Mouse (Mus musculus): ENCODE measurements around the gene BC048507. TPM values are rescaled to one million over a fixed set of nuclear protein-coding genes. Genes with fewer than 3 reads are reported as not detected.
"Not testable (repeated sequence)": the region's sequence is repeated elsewhere in the genome, so short reads cannot be mapped to it uniquely, and the experiment has no call there.

Gene BC048507
- not detected for total RNA-seq (2022)

- no peak for DNase-seq (ENCODE audit: low spot score in 2 of 2)
Measured at GRCm38 (mm10) chr13:67863026-67863425, at the start of gene BC048507. Gene BC048507, plus strand, starts transcription at chr13:67863326.

- peak; percentile 48 to 62 for DNase-seq (ENCODE audit: low spot score in 2 of 2)
Measured at GRCm38 (mm10) chr13:67813710-67814660, 49.1 kb upstream of the BC048507 start, which contains the start of gene Zfp273. Gene Zfp273, plus strand, starts transcription at chr13:67813740.

DNA sequence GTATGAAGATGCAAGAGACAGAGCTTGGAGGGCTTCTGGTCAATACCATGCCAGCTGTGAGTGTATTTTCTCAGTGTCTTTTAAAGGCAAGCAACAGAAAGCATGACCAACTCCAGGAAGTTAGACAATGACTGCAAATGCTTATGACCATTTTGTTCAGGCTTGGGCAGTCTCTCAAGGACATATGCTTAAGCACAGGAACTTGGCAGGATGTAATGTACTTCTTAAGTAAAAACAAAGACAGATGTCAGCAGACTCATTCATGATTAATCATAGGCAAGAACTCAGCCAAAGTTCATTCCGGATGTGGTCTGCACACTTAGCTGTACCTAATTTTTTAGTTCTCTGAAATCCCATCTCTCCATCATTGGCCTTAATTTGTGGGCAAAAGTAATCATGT is 44.5 kb upstream of the BC048507 start:
- no peak for DNase-seq (ENCODE audit: low spot score in 2 of 2)

DNA sequence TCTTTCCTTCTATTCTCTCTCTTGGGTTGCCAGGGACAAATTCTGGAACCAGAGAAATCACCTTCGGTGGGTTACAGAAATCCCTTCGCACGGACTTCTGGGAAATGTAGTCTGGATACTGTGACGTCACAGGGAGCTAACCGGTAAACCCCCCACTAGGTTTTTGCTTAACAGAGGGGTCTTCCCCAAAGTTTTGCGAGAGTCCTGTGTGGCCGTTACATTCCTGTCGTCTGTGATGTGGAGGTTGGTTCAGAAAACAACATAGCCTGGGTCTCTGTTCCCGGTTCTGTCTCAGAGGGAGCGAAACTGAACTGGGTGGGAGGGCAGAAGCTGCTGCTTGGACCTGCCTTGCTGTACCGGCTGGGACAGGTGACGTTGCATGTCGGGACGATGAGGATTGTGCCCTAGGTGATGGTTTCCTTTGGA is 32.2 kb upstream of the BC048507 start, which contains the start of gene Gm10037:
Gm10037 (plus strand) TSS at position 196 of the 426 bp plus-strand sequence.
- DNase-seq (ENCODE audit: low spot score in 2 of 2), result no peak

- DNase-seq (ENCODE audit: low spot score in 2 of 2), result not testable (repeated sequence)
Measured at GRCm38 (mm10) chr13:67833137-67833536, 30.0 kb upstream of the BC048507 start.

DNA sequence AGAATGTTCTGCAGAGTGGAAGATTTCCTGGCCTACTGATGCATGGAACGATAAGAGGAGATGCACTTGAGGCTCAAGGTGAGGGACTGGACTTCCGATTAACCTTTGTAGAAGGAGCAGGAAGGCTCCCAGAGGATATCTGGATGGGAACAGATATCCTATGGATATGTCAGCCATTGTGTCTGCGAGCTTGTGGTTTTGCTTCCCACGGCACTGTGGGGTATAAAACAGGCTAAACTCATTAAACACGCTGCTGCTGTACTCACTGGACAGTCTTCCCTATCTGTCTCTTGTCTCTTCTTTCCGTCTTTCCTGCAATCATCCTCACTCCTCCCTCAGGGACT is 19.4 kb upstream of the BC048507 start:
- no peak for DNase-seq (ENCODE audit: low spot score in 2 of 2)

DNA sequence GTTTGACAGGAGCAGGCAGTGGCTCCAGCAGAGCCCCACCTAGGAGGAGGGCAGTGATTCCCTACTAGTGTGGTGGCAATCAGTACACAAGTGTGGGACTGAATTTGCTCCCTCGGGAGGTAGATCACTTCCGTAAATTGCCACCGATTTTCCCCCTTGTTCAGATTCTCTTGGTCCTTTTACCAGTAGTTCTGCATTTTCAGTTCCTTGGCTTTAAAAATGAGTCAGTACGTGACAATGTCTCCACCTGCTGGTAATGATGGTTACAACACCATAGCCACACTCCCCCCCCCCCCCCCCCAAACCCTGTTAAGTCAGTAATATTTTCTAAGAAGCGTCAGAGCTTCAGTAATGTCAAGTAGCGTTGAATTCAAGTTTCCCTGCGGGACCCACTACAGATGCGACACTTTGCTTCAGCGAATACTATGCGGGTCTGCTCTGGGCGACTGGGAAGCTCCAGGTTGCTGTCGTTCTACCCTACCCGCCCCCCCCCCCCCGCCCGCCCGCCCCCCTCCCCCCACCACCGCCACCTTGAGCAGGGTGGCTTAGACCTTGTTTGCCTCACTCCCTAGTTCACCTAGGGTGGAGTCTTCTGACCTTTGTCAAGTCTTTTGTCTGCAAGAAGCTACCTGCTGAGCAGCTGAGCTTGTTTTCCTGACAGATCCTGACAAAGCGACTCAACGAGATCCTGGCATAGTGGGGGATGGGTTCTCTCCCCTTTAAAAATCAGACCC is 18.8 kb upstream of the BC048507 start:
- peak in 1 of 2 experiments; percentile 4 for DNase-seq (ENCODE audit: low spot score in 2 of 2)

- no peak for DNase-seq (ENCODE audit: low spot score in 2 of 2)
Measured at GRCm38 (mm10) chr13:67844853-67845194, 18.3 kb upstream of the BC048507 start.

- DNase-seq (ENCODE audit: low spot score in 2 of 2), result no peak
Measured at GRCm38 (mm10) chr13:67850361-67850760, 12.8 kb upstream of the BC048507 start.

- DNase-seq (ENCODE audit: low spot score in 2 of 2), result no peak
Measured at GRCm38 (mm10) chr13:67853130-67853529, 10.0 kb upstream of the BC048507 start.

DNA sequence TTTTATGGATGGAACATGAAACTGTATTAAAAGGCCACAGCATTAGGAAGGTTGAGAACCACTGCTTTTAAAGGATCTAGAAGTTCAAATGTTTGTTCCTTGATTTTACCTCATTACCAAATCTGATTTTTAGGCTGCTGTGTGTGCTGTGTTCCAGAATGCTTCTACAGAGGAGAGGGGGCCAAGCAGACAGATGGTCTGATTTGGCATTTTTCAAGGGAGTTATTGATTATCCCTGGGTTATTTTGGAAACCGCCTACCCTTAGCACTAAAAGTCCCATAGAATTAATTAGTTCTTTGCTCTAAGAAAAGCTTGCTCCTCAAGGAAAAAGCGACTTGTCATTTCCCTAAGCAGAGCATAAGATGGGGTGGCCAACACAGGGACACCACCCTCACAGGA is 9.1 kb upstream of the BC048507 start:
- DNase-seq (ENCODE audit: low spot score in 2 of 2), result no peak

DNA sequence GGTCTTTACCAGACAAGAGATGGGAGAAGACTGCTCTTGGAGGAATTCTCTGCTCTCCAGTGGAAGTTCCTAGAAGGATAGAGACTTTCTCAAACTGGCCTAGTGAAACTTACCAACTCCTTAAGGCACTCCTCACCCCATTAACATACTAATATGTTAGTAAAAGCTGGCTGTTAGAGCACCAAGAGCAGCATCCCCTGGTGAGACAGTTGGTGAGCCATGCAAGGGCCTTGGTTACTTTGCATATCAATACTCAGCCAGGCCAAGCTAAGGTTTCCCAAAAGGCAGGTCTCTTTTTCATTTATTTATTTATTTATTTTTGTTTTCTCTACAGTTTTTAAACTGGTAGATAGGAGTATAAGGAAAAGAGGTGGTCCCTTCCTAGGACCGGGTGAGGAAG is 5.8 kb upstream of the BC048507 start:
- no peak for DNase-seq (ENCODE audit: low spot score in 2 of 2)

DNA sequence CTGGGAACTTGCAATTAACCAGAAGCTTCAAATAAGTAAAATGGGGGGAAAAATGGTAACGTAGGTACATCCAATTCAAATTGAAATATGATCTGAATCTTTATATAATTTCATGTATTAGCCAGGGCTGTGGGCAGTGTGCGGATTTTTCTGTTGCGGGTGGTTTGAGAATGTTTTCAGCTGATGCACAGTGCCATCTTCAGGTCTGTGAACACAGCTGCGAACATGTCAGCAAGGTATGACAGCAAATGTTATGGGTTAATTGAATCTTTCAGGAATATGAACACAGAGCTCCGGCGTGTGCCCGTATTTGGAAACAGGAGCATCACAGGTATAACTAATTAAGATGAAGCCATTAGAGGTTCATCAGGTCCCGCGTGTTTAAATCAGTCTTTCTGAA is 618 bp upstream of the BC048507 start:
- no peak for DNase-seq (ENCODE audit: low spot score in 2 of 2)

DNA sequence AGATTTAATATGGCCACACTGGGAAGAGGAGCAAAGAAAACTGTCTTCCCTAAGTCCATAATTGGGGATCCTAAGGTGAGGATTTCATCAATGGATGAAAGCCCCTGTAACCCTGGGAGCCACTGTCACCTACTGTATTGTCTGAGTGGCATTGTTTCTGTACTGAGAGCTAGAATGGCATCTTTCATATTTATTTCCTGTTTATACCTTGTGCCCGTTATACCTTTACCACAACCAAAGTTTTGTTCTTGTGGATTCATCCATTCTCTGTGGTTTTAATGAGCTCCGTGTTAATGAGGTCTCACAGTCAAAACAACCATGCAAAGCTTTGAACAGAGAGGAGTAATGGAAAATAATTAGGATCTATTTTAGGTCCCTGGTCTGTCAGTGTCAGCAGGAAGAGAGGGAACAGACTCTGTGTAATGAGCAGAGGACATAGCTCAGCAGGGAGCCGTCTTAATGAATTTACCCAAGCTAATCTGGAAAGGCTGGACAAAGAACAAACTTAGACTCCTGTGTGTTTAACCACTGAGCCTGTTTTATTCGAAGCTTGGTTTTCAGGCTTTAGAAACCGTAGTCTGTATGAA is 1.7 kb downstream of the BC048507 start:
- DNase-seq (ENCODE audit: low spot score in 2 of 2), result no peak

DNA sequence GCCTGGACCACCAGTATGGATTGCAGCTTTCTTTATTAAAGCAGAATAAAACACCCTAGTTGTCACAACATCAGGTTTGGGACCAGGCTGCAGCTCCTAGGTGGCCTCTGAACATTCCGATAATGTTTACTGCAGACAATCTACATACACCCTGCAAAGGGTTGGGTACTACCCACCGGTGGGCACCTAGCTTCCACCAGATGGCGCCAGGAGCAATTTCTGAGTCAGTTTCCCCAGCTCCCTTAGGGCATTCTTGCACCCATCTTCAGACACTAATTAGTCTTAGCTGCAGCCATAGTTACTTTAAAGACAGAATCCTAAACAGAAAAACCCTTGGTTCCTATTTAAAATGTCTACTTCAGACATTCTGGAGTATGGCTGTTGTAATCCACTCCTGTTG is 4.8 kb downstream of the BC048507 start:
- DNase-seq (ENCODE audit: low spot score in 2 of 2), result no peak

DNA sequence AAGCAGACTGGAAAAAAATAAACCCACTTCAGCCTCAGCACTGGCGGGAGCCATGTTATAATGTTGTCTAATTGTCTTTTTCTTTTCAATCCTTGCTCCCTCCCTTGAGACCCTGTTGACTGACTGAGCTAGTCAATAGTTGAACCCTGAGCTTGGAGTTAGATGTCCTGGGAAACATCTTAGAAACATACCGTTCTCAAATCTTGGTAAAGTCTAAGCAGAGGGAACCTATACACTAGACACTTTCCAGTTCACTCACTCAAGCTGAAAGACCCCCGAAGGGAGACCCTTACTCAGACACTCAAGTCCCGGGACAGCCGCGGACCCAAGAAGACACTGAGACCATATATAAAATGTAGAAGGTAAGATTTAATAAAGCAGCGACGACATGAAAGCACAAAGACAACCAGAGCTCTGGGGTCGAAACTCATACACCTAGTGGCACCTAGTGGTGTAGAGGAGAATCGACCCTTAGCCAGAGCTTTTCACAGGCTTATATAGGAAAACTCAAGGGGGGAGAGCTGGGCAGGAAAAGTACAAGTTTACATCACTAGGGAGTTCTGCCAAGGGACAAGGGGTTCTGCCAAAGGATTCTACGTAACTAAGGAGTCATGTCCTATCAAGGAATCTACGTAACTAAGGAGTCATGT is 13.0 kb downstream of the BC048507 start:
- DNase-seq (ENCODE audit: low spot score in 2 of 2), result not testable (repeated sequence)

DNA sequence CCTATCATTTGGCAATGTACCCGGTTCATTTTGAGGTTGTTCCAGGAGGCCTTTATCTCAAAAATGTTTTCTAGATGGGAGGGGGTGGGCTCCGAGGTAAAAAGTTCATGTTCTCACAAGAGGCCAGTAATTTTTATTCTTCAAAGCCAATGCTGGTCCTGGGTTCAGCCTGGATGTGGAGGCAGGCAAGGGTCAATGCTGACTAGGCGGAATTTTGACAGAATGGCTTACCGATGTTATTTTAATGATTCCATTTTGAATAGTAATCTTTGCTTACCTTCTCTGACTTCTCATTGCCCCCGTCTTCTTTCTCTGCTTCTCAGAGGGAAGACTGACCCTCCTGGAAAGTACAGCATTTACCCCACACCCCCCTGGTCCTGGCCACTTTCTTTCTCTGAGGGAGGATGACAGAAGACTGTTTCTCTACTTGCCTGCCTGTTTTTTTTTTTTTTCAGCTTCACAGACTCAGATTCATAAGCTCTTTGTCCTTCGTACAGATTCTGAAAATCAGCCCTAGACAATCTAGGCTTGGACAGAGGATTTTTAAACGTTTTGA is 13.7 kb downstream of the BC048507 start:
- no peak for DNase-seq (ENCODE audit: low spot score in 2 of 2)

- no peak for DNase-seq (ENCODE audit: low spot score in 2 of 2)
Measured at GRCm38 (mm10) chr13:67883966-67884365, 20.8 kb downstream of the BC048507 start.

DNA sequence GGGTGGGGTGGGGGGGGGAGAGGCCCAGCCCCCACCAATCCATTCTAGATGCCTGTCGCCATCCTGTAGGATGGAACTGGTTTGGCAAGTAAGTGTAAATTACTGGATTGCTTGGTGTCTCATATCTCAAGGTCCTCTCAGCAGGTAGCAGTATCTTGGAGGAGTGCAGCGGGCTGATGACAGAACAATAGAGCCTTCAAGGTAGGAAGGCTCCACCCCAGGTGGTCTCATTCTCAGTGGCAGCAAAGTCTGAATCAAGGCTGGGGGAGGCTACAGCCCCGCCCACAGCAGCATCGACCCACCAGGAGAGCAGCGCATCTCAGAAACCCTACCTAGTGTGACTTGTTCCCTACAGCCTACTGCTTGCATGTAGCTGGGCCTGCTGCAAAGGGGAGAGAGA is 46.6 kb downstream of the BC048507 start:
- no peak for DNase-seq (ENCODE audit: low spot score in 2 of 2)

Data from gastrocnemius, adult 8-10 months (tissue).